Mouse (Mus musculus) T-helper 1 cell (primary cell): ENCODE data around the gene Mmrn1.
"Not testable (repeated sequence)": the region's sequence is repeated elsewhere in the genome, so short reads cannot be mapped to it uniquely, and the experiment has no call there.

Experiments used
- in situ Hi-C: fragments of 300-600 bp; cut with MboI, MseI; formaldehyde crosslinking; loops from one replicate; pipeline ENCODE4 v1.15.1; 2025; ENCODE audit warnings: high pct_unique_total_duplicates

Mmrn1 gene

DNA sequence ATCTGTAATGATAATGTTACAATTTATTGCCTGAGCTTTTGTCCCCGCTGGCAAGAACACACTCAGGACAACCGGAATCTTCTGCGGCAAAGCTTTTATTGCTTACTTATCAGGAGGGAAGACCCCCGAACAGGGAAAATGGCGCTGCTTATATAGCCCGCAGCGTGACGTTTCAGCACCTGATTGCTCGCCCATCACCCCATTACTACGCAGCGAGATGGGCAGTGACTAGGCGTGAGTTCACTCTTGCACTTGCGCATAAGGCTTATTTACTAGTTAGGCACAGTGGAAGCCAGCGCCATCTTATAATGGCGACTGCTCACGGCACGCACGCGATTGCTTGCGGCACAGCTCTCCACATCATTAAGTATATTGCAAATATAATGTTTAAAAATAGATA is at the start of gene Mmrn1:
Gene Mmrn1, plus strand, starts transcription at position 301 of the 400 bp plus-strand sequence.
- in situ Hi-C loops: not testable (repeated sequence)

DNA sequence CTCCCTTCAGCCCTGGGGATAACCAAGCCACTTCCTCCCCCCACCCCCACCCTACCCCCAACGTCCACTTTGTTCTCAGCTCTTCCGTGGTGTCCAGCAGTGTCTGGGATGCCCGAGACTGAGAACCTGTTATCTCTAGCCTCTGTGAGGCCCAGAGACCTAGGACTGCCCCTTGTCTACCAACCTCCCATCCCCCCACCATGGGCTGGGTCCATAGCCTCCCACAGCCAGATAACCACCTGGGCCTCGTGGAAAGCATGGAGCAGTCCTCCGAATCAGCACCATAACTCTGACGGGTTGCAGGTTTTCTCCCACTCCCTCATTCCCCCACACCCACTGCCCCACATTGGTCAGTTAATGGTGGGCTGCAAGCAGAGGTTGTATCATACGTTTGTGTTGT is 44.4 kb upstream of the Mmrn1 start:
- in situ Hi-C loops: no loop called here

DNA sequence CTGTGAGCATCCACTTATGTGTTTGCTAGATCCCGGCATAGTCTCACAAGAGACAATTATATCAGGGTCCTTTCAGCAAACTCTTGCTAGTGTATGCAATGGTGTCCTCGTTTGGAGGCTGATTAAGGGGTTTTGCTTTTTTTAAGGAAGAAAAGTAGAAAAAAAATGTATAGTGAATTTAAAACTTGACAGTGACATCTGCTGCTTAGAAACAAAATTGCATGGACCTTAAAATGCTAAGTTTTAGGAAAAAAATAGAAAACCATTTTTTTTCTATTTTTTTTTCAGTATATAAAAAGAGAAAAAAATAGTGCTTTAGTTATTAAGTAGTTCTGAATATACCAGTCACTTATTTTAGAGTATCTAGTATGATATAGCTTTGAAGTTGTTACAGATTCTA is 43.2 kb upstream of the Mmrn1 start:
- in situ Hi-C loops: no loop called here

DNA sequence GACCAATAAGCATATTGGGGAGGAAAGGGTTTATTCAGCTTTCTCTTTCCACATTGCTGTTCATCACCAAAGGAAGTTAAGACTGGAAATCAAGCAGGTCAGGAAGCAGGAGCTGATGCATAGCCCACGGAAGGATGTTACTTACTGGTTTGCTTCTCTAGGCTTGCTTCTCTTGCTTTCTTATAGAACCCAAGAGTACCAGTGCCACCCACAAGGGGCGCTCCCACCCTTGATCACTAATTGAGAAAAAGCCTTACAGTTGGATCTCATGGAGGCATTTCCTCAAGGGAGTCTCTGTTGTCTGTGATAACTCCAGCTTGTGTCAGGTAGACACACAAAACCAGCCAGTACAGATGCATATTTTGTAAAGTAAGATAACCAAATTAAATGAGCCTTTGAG is 17.5 kb upstream of the Mmrn1 start:
- in situ Hi-C loops: no loop called here

DNA sequence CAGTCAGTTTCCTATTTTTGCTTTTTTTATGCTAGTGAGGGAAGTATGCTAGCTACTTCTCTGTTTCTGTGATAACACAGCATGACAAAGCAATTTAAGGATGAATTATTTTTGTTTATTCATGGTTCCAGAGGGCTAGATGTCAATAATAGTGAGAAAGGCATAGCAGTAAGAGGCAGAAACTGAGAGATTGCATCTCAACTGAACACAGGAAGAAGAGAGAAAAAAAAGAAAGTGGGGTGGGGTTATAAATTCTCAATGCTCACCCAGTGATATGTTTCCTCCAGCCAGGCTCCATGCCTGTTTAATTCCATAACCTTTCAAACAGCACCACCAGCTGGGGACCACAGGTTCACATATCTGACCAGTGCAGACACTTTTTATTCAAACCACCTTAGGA is 6.6 kb downstream of the Mmrn1 start:
- in situ Hi-C loops: no loop called here

DNA sequence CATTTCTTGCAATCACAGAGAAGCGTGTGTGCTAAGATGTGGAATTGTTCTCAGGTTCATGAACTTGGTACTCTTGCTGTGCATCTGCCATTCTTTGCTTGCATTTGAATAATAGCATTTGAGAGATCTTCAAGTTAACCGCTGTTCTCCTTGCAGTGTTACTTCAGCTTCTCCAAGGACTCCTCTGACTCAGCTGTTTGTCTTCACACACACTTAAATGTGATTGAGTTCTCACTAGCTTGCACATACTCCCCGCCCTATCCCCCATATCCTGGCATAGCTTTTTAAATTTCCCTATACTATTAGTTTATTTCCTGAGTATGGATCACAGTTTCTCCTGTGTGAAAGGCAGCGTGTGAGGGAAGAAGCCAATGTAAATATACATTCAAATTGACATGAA is 10.1 kb downstream of the Mmrn1 start:
- in situ Hi-C loops: no loop called here

DNA sequence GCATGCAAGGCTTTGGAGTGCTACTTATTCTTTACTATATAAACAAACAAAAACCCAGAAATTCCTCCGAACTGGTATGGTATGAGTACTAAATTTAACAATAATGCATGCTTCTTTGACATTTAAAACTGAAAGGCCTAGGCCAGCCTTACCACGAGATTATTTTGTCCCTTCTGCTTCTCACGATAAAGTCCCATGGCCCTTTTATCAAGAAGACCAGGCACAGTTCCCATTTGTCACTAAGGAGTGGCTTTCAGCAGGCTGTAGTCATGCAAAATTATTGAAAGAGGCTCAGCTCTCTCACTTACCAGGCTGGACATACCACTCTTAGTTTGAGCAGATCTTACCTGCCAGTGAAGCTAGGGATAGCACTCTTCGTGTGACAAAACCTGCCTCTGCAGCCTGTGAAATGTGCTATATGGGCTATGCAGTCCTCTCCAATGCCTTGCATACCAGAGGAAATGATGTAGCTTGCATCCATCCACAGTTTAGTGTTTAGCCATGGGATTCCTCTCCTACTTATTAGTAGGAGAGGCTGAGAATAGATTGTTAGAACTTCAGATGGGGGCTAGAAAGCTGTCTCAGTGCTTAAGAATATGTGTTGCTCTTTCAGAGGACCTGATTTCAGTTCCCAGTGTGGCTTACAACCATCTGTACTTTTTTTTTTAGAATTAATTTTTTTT is 10.8 kb downstream of the Mmrn1 start:
- in situ Hi-C loops: no loop called here

DNA sequence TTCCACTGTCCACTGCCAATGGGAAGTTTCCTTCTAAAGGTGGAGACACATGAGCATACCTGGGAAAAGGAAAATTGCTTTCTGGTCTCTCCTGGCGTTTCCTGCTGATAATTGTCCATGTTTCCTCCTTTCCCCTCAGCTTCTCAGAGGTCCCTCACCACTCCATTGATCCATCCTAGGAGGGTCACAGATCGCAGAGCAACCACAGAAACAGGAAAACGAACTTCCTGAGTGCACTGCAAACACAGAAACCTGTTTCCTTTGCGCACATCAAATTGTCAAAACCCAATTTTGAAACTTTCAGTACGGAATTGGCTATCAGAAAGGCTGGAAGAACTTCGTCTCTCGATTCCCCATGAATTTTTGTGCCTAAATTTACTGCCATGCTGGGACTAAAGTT is 19.4 kb downstream of the Mmrn1 start:
- in situ Hi-C loops: no loop called here

DNA sequence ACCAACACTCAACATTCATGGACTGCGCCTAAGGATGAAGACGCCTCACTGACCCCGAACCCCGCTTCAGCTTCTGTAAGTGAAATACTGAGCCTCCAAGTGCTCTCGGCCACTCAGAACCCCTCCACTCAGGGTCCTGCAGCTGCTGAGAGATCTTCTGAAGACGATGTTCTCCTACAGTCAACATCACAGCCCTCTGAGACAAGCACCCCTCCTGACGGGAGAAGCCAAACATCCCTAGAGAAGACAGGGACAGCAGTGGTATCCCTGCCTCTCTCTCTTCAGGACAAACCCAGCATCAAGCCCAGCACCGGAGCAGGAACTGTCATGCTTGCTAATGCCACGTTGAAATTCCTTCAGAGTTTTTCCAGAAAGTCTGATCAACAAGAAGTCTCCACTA is 19.8 kb downstream of the Mmrn1 start:
- in situ Hi-C loops: loop anchor here (5.0 kb wide), 1 partner anchor 262 kb away; no protein-coding TSS in a partner anchor

DNA sequence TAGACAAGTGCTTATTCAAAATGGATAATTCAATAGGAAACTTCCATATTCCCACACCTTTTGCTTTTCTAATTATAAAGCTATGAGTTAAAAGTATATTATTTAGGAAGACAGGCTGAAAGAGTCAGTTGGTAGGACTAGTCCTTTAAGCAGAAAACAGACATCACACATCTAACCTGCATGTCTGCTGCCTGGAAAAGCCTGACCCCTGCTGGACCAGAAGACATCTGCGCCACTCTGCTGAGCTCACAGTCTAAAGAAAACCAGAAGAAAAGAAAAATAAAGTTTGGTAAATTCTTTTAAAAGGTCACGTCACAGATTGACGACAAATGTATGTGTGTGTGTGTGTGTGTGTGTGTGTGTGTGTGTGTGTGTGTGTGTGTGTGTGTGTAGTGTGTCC is 25.6 kb downstream of the Mmrn1 start:
- in situ Hi-C loops: no loop called here

DNA sequence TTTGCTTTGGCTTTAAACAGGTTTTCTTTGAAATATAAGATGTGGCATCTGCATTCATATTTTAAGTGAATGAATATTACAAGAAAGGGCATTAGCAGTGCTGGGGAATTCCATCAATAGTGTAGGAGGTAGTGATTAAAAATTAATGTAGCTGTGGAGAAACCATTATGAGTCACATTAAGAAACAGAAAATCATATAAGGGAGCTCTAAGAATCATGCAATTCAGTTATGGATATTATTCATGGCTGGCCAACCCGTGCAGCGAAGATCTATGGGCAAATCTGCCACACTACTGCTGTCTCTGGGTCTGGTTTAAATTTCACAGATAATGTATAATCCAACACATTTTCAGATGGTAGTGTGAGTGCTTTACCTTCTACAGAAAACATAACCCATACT is 36.5 kb downstream of the Mmrn1 start:
- in situ Hi-C loops: no loop called here

DNA sequence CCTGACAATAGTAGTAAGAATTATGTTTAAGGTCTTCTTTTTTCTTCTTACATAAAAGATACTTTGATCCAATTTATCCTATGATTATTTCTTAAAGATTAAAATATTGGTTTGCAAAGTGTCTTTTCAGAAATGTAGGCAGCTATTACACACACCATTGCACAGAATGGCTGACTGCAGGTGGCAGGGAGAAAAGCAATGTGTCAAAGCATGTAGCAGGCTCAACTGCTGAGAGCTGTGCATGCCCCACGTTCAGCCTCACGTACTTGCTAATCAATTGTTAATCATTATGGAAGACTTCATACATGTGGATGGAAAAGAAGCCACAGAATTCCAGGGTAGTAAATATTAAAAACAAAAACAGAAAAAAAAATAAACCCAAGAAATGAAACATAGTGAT is 37.1 kb downstream of the Mmrn1 start:
- in situ Hi-C loops: no loop called here

DNA sequence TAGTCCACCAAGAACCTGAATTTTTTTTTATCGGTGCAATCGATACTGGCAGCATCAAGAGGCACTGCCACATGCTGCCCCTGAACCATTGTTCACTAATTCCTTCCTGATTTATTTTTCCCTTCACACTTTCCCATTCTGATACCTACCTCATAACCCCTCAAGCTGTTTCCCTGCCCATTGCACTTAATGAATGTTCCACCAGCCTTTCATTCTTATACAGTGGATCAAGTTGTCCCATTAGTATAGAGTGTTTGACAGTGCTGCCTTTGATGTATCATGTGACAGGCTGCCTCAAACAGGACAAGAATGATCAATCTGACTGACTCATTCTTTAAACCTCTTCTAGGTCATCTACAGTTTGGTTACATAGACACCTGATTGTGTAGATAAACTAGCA is 37.9 kb downstream of the Mmrn1 start:
- in situ Hi-C loops: no loop called here

DNA sequence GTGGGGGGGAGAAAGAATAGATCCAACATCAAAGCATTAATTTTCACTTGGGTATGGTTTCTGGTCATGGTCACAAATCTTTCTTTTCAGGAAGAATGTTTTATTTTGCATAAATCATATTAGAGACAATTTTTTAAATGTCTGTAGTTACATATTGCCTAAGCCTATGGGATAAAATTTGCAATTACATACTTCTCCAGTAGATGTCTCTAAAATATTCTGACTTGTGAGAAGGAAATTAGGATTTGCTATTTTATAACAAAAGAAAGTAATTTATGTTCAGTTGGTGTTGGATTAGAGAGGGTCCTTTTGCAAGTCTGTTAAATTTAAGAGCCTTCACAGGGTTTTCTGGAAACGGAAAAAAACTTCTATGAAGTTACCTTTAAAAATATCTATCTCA is 39.0 kb downstream of the Mmrn1 start:
- in situ Hi-C loops: no loop called here

DNA sequence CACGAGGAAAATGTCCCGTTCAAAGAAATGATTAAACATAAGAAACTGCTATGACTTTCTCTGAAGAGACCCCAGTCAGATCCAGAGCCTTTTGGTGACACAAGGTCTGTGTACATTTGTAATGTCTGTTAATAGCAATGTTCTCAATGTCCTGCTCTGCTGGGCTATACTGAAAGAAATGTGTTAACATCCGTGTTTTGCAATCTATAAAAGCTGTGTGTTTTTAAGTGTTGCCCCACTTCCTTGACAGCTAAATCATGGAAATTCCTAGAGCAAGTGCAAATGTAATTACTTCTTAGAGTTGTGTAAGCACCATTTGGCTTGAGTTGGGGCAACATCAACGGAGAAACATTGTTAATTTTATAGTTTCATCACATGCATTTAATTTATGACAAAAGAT is 42.2 kb downstream of the Mmrn1 start:
- in situ Hi-C loops: no loop called here

DNA sequence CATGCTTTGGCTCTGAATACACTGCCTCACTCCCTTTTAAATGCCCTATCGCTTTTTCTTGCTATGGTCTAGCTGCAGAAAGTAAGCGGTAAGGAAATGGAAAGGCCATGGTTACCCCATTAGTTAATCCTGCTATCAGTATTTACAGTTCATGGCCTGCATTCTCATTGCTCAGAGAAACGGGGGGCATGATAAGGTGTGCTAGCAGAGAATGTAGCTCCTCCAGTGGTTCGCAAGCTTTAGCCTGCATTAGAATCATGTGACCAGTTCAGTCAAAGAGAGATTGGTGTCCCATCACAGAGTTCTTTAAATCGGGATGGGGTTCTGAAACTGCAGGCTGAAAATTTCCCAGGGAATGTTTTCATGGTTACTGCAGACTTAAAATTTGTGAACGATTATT is 44.6 kb downstream of the Mmrn1 start:
- in situ Hi-C loops: no loop called here

DNA sequence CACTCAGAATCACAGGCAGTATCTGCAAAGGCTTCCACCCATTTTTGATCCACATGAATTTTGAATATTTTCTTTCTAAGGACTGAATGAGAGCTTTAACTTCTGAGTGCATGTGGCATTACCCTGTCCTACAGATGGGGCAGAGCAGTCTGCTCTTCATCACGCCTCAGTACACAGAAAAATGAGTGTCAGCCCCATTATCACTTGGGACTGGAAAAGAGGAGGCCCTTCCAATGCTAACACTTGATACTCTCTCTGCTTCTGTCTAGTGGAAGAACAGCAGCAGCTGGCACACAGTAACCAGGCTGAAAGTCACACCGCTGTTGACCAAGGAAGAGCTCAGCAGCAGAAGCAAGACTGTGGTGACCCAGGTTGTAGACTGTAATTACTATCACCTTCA is 46.0 kb downstream of the Mmrn1 start:
- in situ Hi-C loops: no loop called here

DNA sequence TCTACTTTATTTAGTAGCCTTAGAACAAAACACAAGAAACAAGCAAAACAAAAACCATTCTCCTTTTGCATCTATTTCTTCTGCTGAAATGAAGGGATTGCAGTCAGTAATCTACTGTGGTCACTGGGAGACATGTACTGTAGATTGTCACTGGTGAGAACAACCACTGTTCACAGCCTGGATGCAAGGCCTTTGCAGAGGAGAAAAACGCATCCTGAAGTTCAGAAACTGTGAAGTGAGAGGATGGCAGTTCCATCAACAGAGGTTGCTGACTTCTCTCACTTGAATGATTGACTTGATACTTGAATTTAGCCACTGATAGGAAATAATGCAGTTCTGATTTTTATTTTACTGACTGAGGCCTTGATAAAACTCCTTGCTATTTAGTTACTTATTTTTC is 53.8 kb downstream of the Mmrn1 start:
- in situ Hi-C loops: loop anchor here (25.0 kb wide), 1 partner anchor 684 kb away; no protein-coding TSS in a partner anchor

DNA sequence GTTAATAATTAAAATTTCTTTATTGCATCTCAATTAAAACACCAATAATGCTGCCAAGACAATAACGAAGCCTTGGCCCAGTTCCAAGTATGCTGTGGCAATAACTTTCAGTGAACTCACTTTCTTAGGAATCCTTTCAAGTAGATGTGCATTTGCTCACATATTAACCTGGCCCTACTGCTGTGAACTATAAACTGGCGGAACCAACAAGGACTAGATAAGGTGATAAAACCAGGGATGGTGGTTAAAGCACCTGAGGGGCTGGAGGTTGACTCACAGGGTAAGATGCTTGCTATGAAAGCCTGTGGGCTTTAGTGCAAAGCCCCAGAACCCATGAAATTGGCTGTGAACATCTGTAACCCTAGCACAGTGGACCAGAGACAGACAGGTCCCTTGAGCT is 54.3 kb downstream of the Mmrn1 start:
- in situ Hi-C loops: loop anchor here (25.0 kb wide), 1 partner anchor 683 kb away; no protein-coding TSS in a partner anchor

DNA sequence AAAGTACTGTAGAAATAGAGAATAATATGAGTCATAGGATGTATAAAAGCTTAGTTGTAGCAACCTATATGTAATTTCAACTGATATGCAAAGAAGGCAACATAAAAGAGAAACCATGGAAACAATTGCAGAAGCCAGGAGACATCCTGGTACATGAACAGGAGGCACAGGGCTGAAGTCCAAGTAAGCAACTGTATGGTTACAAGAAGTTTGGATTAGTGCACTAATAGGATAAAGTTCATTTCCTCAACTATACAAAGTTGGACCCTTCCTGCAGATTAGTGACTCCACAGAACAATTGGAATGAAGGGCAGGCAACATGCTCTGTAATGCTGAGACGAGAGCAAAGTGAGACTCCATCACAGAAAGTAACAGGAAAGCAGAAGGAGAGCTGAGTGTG is 59.6 kb downstream of the Mmrn1 start:
- in situ Hi-C loops: loop anchor here (25.0 kb wide), 1 partner anchor 678 kb away; no protein-coding TSS in a partner anchor

DNA sequence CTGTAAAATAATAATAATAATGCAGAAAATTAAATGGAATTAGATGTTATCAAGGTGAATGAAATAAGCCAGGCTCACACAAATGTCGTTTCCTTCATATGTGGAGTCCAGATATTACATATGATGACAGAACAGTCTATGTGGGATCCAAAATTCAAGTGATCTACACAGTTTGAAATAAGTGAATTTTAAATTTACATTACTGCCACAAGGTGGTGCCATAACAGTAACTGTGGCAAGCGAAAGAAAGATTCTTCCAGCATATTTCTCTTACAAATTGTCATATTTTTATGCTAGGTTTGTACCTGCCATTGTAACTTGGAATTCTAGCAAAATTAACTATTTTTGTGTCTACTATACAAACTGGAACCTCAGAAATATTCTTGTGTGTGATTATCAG is 61.1 kb downstream of the Mmrn1 start:
- in situ Hi-C loops: loop anchor here (5.0 to 25.0 kb wide), 2 partner anchors 316 to 676 kb away; no protein-coding TSS in a partner anchor

DNA sequence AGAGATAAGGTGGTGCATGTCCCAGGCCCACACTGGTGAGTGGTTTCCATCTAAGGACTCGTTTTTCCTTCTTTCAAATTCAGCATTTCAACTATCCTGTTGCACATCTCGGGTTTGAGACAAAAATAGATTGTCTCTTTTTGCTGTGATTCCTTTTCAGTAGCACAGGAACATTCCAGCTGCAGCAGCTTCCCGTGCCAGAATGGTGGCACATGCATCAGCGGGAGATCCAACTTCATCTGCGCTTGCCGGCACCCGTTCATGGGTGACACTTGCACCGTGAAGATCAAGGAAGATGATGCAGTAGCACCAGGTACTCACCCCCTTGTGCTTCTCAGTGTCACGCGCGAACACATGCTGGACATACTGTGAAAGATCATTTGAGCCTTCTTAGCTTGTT is 62.1 kb downstream of the Mmrn1 start:
- in situ Hi-C loops: loop anchor here (5.0 to 25.0 kb wide), 2 partner anchors 315 to 675 kb away; no protein-coding TSS in a partner anchor

DNA sequence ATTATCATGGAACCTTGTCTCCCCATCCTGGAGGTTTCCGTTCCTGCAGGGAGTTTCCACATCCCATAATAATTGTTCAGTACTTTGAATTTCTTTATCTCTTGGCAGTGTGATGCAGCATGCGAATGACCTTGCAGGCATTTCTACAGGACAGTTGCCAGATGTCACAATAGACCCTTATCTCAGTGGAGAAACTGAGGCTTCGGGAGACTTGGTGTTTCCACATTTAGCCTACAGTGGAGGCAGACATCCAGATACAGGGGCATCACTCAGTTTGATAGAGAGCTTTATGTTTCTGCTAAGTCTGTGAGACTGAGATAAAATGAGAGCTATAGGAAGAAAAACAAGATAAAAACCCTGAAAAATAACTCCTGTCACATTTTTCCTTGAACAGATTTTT is 63.0 kb downstream of the Mmrn1 start:
- in situ Hi-C loops: loop anchor here (5.0 to 25.0 kb wide), 2 partner anchors 314 to 674 kb away; no protein-coding TSS in a partner anchor

DNA sequence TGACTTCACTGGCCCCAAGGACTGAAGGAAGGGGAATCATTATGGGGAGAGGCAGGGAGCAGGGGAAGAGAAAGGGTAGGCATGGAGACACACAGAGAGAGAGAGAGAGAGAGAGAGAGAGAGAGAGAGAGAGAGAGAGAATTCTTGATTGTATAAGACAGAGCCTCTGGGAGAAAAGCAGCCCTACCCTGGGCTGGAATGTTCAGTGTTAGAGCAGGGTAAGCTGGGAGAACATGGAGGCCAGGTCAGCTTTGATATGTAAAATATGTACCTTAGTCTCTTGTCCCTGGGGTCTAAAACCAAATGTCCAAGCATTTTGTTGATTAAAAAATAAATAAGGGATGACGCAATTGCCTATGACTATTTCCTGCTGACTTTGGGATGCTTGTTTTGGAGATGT is 67.6 kb downstream of the Mmrn1 start:
- in situ Hi-C loops: loop anchor here (25.0 kb wide), 1 partner anchor 670 kb away; no protein-coding TSS in a partner anchor
